Mouse (Mus musculus) monocyte, adult 5-6 weeks (primary cell): Measurements from ENCODE around the gene Psmd3. TPM values are rescaled to one million over a fixed set of nuclear protein-coding genes. Genes with fewer than 3 reads are reported as not detected.
"Not testable (repeated sequence)": the region's sequence is repeated elsewhere in the genome, so short reads cannot be mapped to it uniquely, and the experiment has no call there.

Experiments used
- ATAC-seq: fragments of 153-309, 156-312 bp; replicated peaks from 2 replicates; pipeline ENCODE4 v1.8.0; 2017; ENCODE audit warnings: mild to moderate bottlenecking; ENCODE audit not compliant: low TSS enrichment, insufficient number of reproducible peaks, severe bottlenecking, poor library complexity, low FRiP score
- total RNA-seq: library from RNA; stranded (forward); fragments of 200-1000, 200-491, 200-594 nt; gene quantifications from 3 replicates; pipeline ENCODE4 v1.2.3, GENCODE M21; 2017

Gene Psmd3
- total RNA-seq, 1 experiment from 2014 or later, result 37.4 TPM

DNA sequence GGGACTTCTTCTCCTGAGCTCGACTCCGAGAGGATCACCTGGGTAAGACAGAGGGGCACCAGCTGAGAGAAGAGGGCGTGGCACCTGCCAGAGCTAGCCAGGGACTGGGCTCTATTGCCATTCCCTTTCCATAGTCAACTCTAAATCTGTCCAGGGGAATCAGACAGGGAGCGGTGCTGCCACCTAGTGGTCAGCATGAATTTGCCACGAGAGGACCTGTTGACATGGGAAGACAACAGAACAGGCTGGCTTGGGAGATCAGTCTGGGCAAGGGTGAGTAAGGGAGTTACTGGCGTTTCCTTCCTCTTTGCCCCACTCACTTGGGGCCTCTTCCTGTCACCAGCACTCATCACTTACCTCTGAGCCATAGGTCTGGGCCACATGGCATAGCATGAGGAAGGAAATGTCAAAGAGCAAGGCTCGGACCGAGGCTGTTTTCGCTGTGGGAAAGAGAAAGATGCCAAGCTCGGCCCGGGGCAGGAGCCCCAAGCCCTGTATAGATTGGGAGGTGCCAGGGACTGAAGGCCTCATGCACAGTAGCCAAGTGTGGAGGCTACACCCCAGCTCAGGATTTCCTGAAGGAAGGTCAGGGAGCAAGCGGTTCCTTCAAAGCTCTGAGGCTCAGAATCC is 28.2 kb downstream of the Psmd3 start:
- ATAC-seq, result peak; percentile 88

DNA sequence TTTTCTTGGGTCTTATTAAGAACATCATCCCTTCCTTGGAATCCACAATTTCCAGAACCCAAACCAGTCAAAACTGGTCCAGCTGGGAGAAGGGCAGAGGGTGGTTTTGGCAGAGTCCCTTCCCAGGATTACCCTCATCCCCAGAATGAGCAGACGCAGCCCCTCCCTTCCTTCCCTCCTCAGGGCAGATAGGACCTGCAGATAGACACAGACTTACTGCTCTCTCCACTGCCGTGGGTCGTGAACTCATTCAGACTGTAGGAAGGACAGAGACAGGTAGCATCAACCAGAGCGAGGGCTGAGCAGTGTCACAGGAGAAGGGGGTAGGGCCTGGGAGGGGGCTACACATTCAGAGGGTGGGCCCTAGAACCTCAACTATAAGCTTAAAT is 28.7 kb downstream of the Psmd3 start:
- ATAC-seq, result no peak

- ATAC-seq, result not testable (repeated sequence)
These were observed 29.7 kb downstream of the Psmd3 start for GRCm38 (mm10) chr11:98712009-98712408.

GRCm38 (mm10) chr11:98713703-98714102 is 31.3 kb downstream of the Psmd3 start:
- ATAC-seq, result no peak

- ATAC-seq, result no peak
These were observed 33.6 kb downstream of the Psmd3 start for GRCm38 (mm10) chr11:98715946-98716345.

DNA sequence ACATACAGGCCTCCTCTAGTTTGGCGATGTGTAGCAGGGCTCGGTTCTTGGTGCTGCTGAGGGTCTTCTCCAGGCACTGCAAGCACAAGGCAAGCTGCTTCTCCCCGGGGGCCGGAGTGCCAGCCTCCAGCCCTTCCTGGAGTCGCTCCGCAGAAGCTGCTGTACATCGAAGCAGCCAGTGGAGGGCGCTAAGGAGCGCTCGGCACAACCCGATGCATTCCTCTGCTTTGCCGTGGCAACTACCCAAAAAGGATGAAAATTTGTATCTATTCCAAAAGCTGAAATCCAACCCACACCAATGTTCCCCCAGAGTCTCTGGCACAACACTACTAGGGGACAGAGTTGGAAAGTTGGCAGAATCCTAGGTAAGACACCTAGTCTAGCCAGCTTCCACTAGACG is 35.5 kb downstream of the Psmd3 start:
- ATAC-seq, result 0 out of 2 replicates have a peak, but pooled peaks have one; percentile 42

DNA sequence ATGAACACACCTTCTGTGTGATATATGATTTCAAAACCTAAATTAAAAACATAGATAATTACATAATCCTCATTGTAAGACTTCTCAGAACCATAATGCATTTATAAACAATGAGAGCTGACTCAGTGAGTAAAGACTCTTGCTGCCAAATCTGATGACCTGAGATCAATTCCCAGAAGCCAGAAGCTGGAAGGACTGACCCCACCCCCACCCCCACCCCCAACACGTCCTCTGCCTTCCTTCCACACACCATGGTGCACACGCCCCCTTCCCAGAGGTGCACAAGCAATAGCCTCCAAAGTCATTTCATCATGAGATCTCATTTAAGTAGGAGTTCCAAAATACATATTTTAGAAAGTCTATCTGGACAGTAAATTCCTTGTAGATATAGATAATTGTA is 38.4 kb downstream of the Psmd3 start:
- ATAC-seq, result no peak

- ATAC-seq, result no peak
These were observed 39.3 kb downstream of the Psmd3 start for GRCm38 (mm10) chr11:98721458-98722226.

GRCm38 (mm10) chr11:98723098-98723497 is 40.7 kb downstream of the Psmd3 start:
- ATAC-seq, result no peak

DNA sequence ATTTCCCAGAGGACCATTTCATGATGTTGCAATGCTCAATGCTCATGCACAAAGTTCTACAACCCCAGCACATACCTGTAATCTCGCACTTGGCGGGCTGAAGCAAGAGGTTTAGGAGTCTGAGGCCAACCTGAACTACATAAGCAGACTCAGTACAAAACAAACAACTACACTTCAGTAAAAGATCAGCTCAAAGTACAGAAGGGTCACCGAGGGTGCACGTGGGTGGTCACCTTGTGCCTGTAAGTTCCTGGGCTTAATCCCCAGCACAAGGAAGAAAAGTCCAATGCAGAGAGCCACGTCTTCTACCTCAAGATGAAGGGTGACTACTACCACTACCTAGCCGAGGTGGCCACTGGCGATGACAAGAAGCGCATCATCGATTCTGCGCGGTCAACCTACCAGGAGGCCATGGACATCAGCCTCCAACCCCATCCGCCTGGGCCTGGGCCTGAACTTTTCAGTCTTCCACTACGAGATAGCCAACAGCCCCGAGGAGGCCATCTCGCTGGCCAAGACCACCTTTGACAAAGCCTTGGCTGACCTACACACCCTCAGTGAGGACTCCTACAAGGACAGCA is 43.7 kb downstream of the Psmd3 start:
- no peak for ATAC-seq

DNA sequence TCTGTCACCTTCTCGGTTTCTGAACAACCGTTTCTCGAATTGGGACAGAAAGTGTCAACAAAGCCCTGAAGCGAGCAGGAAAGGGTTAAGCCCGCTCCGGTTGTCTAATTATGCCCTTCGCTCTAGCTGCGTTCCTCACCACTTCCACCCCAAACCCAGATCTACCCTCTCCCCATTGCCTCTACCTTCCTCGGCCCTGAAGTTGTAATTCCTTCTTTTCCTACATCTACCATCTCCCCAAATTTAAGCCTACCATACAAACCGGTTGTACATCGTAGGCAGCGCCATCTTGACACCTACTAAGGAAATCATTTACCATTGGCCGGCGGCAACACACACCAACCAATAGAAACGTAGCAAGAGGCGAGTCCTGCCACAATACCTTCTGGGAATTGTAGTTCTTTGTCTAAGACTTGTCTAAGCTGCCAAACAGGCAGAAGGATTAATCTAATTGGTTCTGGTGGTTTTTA is 46.8 kb downstream of the Psmd3 start, which contains the start of gene Med24:
Gene Med24, minus strand, starts transcription at position 317 of the 470 bp plus-strand sequence.
- peak; percentile 100 for ATAC-seq

- no peak for ATAC-seq
These were observed 48.4 kb downstream of the Psmd3 start for GRCm38 (mm10) chr11:98730727-98731126.

DNA sequence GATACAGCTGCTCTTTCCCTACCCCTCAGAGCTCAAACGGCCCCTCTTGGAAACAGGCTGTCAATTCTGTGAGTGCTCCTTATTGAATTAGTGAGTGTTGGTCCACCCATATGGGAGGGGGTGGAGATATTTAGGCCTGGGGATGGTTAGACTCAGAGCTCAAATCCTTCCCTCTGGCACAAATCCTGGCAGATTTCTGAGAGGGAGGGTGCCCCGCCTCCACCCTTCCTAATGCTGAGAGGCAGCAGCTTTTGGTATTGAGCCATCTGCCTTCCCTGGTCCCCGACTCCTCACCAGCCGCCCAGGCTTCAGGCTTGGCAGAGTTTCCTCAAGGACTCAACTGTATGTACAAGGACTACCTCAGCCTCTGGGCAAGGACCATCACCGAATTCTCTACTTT is 48.8 kb downstream of the Psmd3 start:
- ATAC-seq, result no peak

- no peak for ATAC-seq
These were observed 51.7 kb downstream of the Psmd3 start for GRCm38 (mm10) chr11:98734020-98734419.

DNA sequence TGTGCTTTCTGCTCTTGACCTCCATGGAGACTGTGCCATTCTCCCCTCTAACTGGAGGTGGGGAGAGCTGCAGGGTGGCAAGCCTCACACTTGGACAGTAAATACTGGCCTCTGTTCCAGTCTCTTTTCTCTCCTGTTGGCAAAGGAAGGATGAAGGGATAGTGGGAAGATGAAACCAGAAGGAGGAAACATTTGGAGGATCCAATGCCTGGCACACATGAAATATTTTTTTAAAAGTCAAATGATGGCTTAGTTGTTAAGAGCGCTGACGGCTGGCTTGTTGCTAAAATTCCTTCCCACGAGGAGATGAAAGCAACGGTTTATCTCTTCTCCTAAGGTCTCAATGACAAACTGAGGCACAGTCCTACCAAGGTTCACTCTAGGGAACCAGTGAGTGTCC is 52.8 kb downstream of the Psmd3 start:
- no peak for ATAC-seq

GRCm38 (mm10) chr11:98736176-98736575 is 53.8 kb downstream of the Psmd3 start:
- ATAC-seq, result no peak

- not testable (repeated sequence) for ATAC-seq
These were observed 54.9 kb downstream of the Psmd3 start for GRCm38 (mm10) chr11:98737220-98737619.

DNA sequence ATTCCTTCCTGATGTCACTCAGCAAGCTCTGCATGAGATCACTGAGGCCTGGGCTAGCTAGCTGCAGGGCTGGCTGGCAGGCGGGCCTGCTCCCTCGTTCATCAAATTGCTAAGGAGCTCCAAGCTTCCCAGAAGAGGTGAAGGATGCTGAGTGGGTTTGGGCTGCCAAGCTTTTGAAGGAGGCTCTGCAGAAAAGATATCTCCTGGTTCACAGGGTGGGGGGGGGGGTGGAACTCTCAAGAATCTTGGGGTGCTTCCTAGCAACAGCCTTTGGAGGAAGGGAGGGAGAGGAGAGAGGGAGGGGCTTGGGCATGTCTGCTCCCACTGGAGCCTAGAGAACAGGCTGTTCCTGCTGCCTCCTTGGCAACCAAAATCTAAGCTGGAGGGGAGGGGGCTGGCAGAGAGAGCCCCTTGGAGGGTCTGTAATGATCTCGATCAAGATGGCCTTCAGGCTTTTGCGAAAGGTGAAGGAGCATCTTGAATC is 56.1 kb downstream of the Psmd3 start:
- ATAC-seq, result no peak

- ATAC-seq, result no peak
These were observed 56.6 kb downstream of the Psmd3 start for GRCm38 (mm10) chr11:98738925-98739324.

DNA sequence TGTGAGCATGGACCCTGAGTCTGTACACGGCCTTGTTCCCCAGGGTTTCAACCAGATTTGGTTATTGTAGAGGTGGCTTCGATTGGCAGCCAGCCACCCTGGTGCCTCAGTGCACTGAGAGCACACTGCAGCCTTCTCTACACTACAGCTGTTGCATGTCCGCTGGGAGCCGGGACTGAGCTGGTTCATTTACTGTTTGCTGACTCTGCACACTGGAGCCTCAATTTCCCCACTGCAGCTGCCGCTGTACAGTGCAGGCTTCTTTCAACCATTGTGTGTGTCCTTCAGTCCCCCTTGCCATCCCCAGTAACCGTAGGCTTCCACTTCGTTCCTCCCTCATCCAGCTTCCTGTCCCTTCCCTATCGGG is 57.7 kb downstream of the Psmd3 start:
- no peak for ATAC-seq
